Mouse (Mus musculus): ENCODE measurements around the gene Rapgefl1.

GRCm38 (mm10) chr11:98872040-98872439 is 35.5 kb downstream of the Rapgefl1 start:
- TF ChIP-seq CTCF (IDR thresholded peaks at IDR 0.05; ENCODE audit: insufficient read depth, low read depth, low read length) (no peak), POLR2A (IDR thresholded peaks at IDR 0.05; ENCODE audit: insufficient read depth, low read depth, low read length) (no peak)

Data from olfactory bulb, adult 2 months (tissue).